Mouse (Mus musculus): ENCODE data around the gene Fhit. TPM values are rescaled to one million over a fixed set of nuclear protein-coding genes. Genes with fewer than 3 reads are reported as not detected.
"Not testable (repeated sequence)": the region's sequence is repeated elsewhere in the genome, so short reads cannot be mapped to it uniquely, and the experiment has no call there.

Gene Fhit
- polyA plus RNA-seq, 1 experiment from 2014 or later: 3.6 TPM

DNA sequence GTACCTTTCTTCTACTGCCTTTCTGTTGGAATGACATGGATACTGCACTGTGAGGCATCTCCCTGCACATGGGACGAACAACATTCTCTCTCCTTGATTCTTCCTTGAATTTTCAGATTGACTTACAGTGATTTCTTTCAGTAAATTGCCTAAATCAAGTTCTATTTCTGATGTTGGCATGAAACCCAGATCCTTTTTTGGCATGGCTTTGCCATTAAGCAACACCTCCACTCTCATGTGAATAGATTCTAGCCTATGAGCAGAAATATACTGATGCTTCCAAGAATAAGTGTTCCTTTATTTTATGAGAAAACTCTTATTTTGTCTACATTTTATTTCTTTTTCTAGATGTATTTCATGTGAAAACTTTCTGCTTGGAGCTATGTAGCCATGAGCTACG lies 383.1 kb downstream of the Fhit start:
- Histone ChIP-seq H3K27ac (ENCODE audit: low read length) (no peak overlapping the region), H3K4me1 (ENCODE audit: control insufficient read depth, insufficient read depth, low read length) (no peaks in the 10 kb centered on the region), H3K9ac (ENCODE audit: low read length) (no peak overlapping the region), H3K9me3 (replicated peaks; ENCODE audit: control insufficient read depth, low read length) (no peaks in the 10 kb centered on the region), H3K27me3 (ENCODE audit: control insufficient read depth, insufficient read depth, low read length) (no peaks in the 10 kb centered on the region), H3K4me3 (ENCODE audit: low read length) (no peak overlapping the region), H3K4me2 (ENCODE audit: low read depth, low read length) (no peak overlapping the region), H3K36me3 (ENCODE audit: control insufficient read depth, insufficient read depth) (no peaks in the 10 kb centered on the region)
- no peak for ATAC-seq (replicated peaks; ENCODE audit: extremely low read depth, insufficient read depth, low FRiP score)
- WGBS: 81% methylated on average over 2 of the region's 2 CpGs

DNA sequence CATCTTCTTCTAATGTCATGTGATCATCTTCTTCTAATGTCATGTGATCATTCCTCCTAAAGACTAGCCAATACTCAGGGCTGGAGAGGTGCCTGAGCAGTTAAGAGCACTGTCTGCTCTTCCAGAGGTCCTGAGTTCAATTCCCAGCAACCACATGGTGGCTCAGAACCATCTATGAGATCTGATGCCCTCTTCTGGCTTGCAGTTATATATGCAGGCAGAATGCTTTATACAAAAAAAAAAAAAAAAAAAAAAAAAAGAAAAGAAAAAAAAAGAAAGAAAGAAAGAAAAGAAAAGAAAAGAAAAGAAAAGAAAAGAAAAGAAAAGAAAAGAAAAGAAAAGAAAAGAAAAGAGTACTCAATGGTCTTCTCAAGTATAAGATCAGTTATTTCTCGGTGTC lies 407.0 kb downstream of the Fhit start:
- ATAC-seq (replicated peaks; ENCODE audit: extremely low read depth, insufficient read depth, low FRiP score); H3K9ac ChIP-seq (ENCODE audit: low read length); H3K4me3 ChIP-seq (ENCODE audit: low read length); H3K4me2 ChIP-seq (ENCODE audit: low read depth, low read length); H3K27ac ChIP-seq (ENCODE audit: low read length); H3K36me3 ChIP-seq (ENCODE audit: control insufficient read depth, insufficient read depth); H3K4me1 ChIP-seq (ENCODE audit: control insufficient read depth, insufficient read depth, low read length); H3K27me3 ChIP-seq (ENCODE audit: control insufficient read depth, insufficient read depth, low read length); H3K9me3 ChIP-seq (replicated peaks; ENCODE audit: control insufficient read depth, low read length): not testable (repeated sequence)
- WGBS: 100% methylated on average over 1 of the region's 1 CpGs

DNA sequence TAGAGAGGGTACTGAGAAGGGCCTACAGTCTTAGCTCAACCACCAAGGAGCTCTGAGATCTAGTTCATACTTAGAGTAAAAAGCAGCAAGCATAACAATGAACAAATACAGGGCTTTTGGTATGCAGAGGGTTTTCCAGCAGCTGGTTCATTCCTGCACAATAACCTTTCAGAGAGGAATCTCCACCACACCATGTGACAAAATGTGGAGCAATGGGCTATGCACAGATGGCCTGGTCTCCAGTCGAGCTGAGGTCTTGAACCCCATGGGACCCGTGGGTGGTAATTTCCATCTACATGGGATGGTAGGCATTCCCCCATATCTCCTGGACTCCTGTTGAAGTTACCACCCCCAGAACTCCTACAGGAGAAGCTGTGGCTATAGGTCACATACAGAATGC lies 423.8 kb downstream of the Fhit start:
- H3K9me3 ChIP-seq (replicated peaks; ENCODE audit: control insufficient read depth, low read length): no peaks in the 10 kb centered on the region

DNA sequence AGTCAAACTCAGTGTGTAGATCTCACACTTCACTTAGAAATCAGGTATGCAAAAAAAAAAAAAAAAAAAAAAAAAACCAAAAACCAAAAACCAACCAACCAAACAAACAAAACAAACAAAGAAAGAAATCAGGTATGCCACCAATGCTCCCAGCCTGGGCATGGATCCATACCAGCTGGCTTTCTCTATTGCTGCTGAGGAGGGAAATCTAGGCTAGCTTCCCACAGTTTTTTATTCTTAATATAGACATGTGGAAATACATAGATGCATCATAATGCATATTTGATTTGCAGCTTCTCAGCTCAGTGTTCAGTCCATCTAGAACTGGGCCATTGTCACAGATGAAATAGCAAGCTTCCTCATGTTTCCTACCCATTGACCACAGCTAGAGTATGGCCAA lies 439.3 kb downstream of the Fhit start:
- no peak overlapping the region for H3K9ac ChIP-seq (ENCODE audit: low read length)
- no peak overlapping the region for H3K27ac ChIP-seq (ENCODE audit: low read length)
- H3K36me3 ChIP-seq (ENCODE audit: control insufficient read depth, insufficient read depth): no peaks in the 10 kb centered on the region
- H3K4me2 ChIP-seq (ENCODE audit: low read depth, low read length): no peak overlapping the region
- H3K4me1 ChIP-seq (ENCODE audit: control insufficient read depth, insufficient read depth, low read length): no peaks in the 10 kb centered on the region
- no peak for ATAC-seq (replicated peaks; ENCODE audit: extremely low read depth, insufficient read depth, low FRiP score)
- no peaks in the 10 kb centered on the region for H3K9me3 ChIP-seq (replicated peaks; ENCODE audit: control insufficient read depth, low read length)
- no peak overlapping the region for H3K4me3 ChIP-seq (ENCODE audit: low read length)
- no peaks in the 10 kb centered on the region for H3K27me3 ChIP-seq (ENCODE audit: control insufficient read depth, insufficient read depth, low read length)

More for the DNA sequence above, 423.8 kb downstream of the Fhit start:
- Histone ChIP-seq H3K4me1 (ENCODE audit: control insufficient read depth, insufficient read depth, low read length) (no peaks in the 10 kb centered on the region), H3K4me3 (ENCODE audit: low read length) (no peak overlapping the region), H3K27ac (ENCODE audit: low read length) (no peak overlapping the region), H3K27me3 (ENCODE audit: control insufficient read depth, insufficient read depth, low read length) (no peaks in the 10 kb centered on the region), H3K36me3 (ENCODE audit: control insufficient read depth, insufficient read depth) (no peaks in the 10 kb centered on the region), H3K4me2 (ENCODE audit: low read depth, low read length) (no peak overlapping the region), H3K9ac (ENCODE audit: low read length) (no peak overlapping the region)
- ATAC-seq (replicated peaks; ENCODE audit: extremely low read depth, insufficient read depth, low FRiP score): no peak
- WGBS: 50% methylated on average over 2 of the region's 2 CpGs

DNA sequence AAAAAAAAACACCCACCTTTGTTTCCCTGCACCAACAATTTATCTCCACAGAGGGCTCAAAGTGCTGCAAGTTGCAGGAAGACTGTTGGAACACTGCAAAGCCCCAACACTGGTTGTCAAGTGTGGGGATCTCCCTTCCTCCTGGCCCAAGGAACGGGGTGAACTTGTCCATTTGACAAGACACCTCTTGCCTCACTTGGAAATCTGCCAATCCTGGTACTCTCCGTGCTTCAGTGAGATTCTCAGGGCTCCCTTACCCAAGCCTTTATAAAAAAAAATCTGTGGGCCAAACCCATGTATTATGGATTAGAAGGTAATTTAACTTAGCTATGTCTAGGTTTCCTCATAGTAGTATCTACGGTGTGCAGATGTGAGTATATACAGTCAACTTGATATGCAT lies 448.9 kb downstream of the Fhit start:
- Histone ChIP-seq H3K9me3 (replicated peaks; ENCODE audit: control insufficient read depth, low read length) (no peaks in the 10 kb centered on the region), H3K4me3 (ENCODE audit: low read length) (no peak overlapping the region), H3K9ac (ENCODE audit: low read length) (no peak overlapping the region), H3K4me2 (ENCODE audit: low read depth, low read length) (no peak overlapping the region), H3K36me3 (ENCODE audit: control insufficient read depth, insufficient read depth) (no peaks in the 10 kb centered on the region), H3K27me3 (ENCODE audit: control insufficient read depth, insufficient read depth, low read length) (no peaks in the 10 kb centered on the region), H3K4me1 (ENCODE audit: control insufficient read depth, insufficient read depth, low read length) (no peaks in the 10 kb centered on the region), H3K27ac (ENCODE audit: low read length) (no peak overlapping the region)
- ATAC-seq (replicated peaks; ENCODE audit: extremely low read depth, insufficient read depth, low FRiP score): no peak
- 62% methylated on average over 3 of the region's 3 CpGs for WGBS

DNA sequence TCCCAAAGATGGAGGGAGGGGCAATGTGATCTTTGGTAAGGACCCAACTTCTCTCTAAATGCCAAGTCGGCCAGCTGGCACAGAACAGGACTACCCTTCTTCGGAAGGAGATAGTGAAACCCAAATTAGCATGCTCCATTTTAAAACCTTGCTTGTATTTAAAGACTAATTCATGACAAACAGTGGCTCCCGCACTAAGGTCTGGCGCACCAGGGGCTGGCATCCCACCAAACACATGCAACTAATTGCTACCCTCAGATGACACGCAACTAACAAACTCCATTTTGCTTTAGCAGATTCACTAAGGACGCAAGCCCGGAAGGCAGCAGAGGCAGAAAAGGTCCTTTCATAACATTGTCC lies 449.3 kb downstream of the Fhit start:
- Histone ChIP-seq H3K36me3 (ENCODE audit: control insufficient read depth, insufficient read depth) (no peaks in the 10 kb centered on the region), H3K9ac (ENCODE audit: low read length) (no peak overlapping the region), H3K27ac (ENCODE audit: low read length) (no peak overlapping the region), H3K9me3 (replicated peaks; ENCODE audit: control insufficient read depth, low read length) (no peaks in the 10 kb centered on the region), H3K4me2 (ENCODE audit: low read depth, low read length) (no peak overlapping the region), H3K4me1 (ENCODE audit: control insufficient read depth, insufficient read depth, low read length) (no peaks in the 10 kb centered on the region), H3K27me3 (ENCODE audit: control insufficient read depth, insufficient read depth, low read length) (no peaks in the 10 kb centered on the region), H3K4me3 (ENCODE audit: low read length) (no peak overlapping the region)
- ATAC-seq (replicated peaks; ENCODE audit: extremely low read depth, insufficient read depth, low FRiP score): no peak
- WGBS: 89% methylated on average over 7 of the region's 7 CpGs

DNA sequence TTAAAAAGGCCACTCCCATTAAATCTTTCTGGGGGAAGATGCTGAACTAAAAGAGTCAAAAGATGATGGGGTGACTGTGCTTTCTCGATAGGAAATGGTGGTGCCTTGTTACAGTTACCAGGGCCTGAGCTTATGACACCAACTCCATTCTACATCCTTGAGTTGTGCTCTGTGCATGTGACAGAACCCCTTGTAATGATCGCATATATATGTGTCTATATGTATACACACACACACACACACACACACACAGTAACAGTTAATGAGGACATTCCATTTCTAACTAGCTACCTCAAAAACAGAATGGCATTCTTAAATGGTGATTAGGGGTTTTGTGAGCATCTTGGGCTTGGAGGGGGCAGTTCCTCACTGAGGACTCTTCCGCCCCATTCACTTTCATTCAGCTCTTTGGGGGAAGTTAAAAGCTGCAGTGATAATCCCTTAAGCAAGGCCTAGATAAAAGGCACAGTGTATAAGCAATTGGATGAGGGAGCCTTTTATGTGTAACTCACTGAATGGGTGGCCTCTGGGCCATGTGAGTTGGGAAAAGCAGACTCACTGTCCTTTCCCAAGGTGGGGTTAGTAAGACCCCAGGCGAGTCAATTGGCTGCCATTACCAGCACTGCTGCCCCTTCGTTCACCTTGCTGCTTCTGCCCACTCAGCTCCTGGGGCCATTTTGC lies 449.9 kb downstream of the Fhit start:
- H3K9me3 ChIP-seq (replicated peaks; ENCODE audit: control insufficient read depth, low read length): no peaks in the 10 kb centered on the region
- 84% methylated on average over 5 of the region's 5 CpGs for WGBS
- no peak overlapping the region for H3K9ac ChIP-seq (ENCODE audit: low read length)
- ATAC-seq (replicated peaks; ENCODE audit: extremely low read depth, insufficient read depth, low FRiP score): no peak
- H3K4me3 ChIP-seq (ENCODE audit: low read length): no peak overlapping the region
- H3K36me3 ChIP-seq (ENCODE audit: control insufficient read depth, insufficient read depth): no peaks in the 10 kb centered on the region
- no peak overlapping the region for H3K27ac ChIP-seq (ENCODE audit: low read length)
- no peaks in the 10 kb centered on the region for H3K4me1 ChIP-seq (ENCODE audit: control insufficient read depth, insufficient read depth, low read length)
- H3K4me2 ChIP-seq (ENCODE audit: low read depth, low read length): no peak overlapping the region
- no peaks in the 10 kb centered on the region for H3K27me3 ChIP-seq (ENCODE audit: control insufficient read depth, insufficient read depth, low read length)

DNA sequence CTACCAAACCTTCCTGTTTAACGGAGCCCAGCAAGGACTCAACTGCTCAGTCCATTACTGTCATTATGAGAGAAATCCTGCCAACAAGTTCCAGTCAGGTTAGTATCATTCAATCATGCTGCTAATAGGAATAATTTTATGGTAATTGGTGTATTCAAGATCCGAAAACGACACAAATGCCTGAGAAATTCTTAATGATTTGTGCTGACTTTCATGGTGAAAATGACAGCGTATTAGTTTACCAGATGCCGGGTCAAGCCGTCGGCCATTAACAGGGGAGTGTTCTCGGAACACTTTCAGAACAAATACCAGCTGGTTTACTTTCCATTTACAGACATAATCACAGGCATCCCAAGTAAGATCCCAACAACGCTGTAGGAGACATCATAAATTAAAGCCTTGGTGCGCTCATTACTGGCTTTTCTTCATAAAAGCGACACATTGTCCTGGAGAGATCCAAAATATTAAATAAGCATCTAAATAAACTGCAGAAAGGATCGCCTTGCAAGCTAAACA lies 451.0 kb downstream of the Fhit start:
- Histone ChIP-seq H3K9ac (ENCODE audit: low read length) (no peak overlapping the region), H3K27me3 (ENCODE audit: control insufficient read depth, insufficient read depth, low read length) (no peaks in the 10 kb centered on the region), H3K4me2 (ENCODE audit: low read depth, low read length) (no peak overlapping the region), H3K27ac (ENCODE audit: low read length) (no peak overlapping the region), H3K4me1 (ENCODE audit: control insufficient read depth, insufficient read depth, low read length) (no peaks in the 10 kb centered on the region), H3K4me3 (ENCODE audit: low read length) (no peak overlapping the region), H3K36me3 (ENCODE audit: control insufficient read depth, insufficient read depth) (no peaks in the 10 kb centered on the region), H3K9me3 (replicated peaks; ENCODE audit: control insufficient read depth, low read length) (no peaks in the 10 kb centered on the region)
- 87% methylated on average over 12 of the region's 12 CpGs for WGBS
- no peak for ATAC-seq (replicated peaks; ENCODE audit: extremely low read depth, insufficient read depth, low FRiP score)

DNA sequence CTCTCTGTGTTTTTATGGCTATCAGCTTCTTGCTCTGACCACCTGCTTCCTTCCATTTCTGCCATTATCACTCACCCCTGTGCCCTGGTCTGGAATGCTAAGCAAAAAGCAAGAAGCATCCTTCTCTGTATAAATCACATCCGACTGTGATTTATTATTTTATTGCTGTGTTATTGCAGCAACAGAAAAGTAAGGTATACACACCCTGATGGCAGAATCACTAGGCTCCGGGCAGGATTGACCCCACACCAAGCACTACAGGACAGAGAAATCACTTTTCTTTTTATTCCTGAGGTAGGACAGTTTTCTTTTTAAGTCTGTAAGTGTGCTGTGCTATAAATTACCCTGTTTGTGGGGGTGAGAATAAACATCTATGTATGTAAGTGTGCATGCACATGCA lies 460.1 kb downstream of the Fhit start:
- Histone ChIP-seq H3K4me1 (ENCODE audit: control insufficient read depth, insufficient read depth, low read length) (no peaks in the 10 kb centered on the region), H3K4me2 (ENCODE audit: low read depth, low read length) (no peak overlapping the region), H3K27ac (ENCODE audit: low read length) (no peak overlapping the region), H3K4me3 (ENCODE audit: low read length) (no peak overlapping the region), H3K9me3 (replicated peaks; ENCODE audit: control insufficient read depth, low read length) (no peaks in the 10 kb centered on the region), H3K9ac (ENCODE audit: low read length) (no peak overlapping the region), H3K36me3 (ENCODE audit: control insufficient read depth, insufficient read depth) (no peaks in the 10 kb centered on the region), H3K27me3 (ENCODE audit: control insufficient read depth, insufficient read depth, low read length) (no peaks in the 10 kb centered on the region)
- 60% methylated on average over 2 of the region's 2 CpGs for whole genome bisulfite sequencing
- no peak for ATAC-seq (replicated peaks; ENCODE audit: extremely low read depth, insufficient read depth, low FRiP score)

All from heart, embryonic 16.5 days (tissue).